Mouse (Mus musculus): ENCODE measurements around the gene Prkg2. TPM values are rescaled to one million over a fixed set of nuclear protein-coding genes. Genes with fewer than 3 reads are reported as not detected.

Gene Prkg2
- total and polyA plus RNA-seq, 2 experiments: not detected

DNA sequence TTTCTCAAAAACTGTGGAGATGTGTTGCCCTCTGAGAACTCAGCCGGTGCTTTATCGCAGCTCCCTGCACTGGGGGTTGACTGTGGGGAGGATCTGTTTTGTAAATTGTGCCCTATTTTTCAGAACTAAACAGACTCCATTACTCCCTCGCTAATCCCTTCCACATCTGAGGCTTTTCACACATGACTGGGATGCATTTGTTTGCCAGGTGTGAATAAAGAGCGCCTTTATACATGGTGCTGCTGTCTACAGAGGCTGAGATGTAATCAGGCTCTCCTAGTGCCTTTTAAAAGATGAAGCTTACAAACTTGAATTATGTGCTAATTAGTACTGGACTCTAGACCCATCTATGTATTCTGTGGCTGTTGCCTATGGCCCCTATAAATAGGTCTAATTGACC is 50.7 kb downstream of the Prkg2 start:
- H3K27ac ChIP-seq (replicated peaks; ENCODE audit: insufficient read depth, low read depth, low read length): no peak overlapping the region
- DNase-seq (ENCODE audit: extremely low read depth, low read depth, low spot score): no peak
- no peak overlapping the region for H3K9ac ChIP-seq (ENCODE audit: low read depth, low read length)
- no peaks in the 10 kb centered on the region for H3K36me3 ChIP-seq (ENCODE audit: control insufficient read depth, insufficient read depth, low read length)
- TF ChIP-seq CTCF (IDR thresholded peaks at IDR 0.05; ENCODE audit: low read depth, low read length) (no peak), POLR2A (IDR thresholded peaks at IDR 0.05; ENCODE audit: extremely low read depth, insufficient read depth, low read length) (no peak)
- 53% methylated on average over 4 of the region's 4 CpGs for WGBS
- H3K79me2 ChIP-seq (ENCODE audit: control insufficient read depth, insufficient read depth, low read length): no peaks in the 10 kb centered on the region
- no peak overlapping the region for H3K4me3 ChIP-seq (ENCODE audit: insufficient read depth, low read depth, low read length)
- H3K4me1 ChIP-seq (ENCODE audit: control insufficient read depth, insufficient read depth, low read length): peaks cover 6% of the 10 kb centered on the region; the same call in 1 of the 2 replicates
- H3K27me3 ChIP-seq (ENCODE audit: control insufficient read depth, insufficient read depth, low read length): no peaks in the 10 kb centered on the region

GRCm38 (mm10) chr5:98986011-98986410 is 51.1 kb downstream of the Prkg2 start:
- no peaks in the 10 kb centered on the region for H3K36me3 ChIP-seq (ENCODE audit: control insufficient read depth, insufficient read depth, low read length)
- H3K4me1 ChIP-seq (ENCODE audit: control insufficient read depth, insufficient read depth, low read length): peaks cover 3% of the 10 kb centered on the region; the same call in 1 of the 2 replicates
- H3K79me2 ChIP-seq (ENCODE audit: control insufficient read depth, insufficient read depth, low read length): no peaks in the 10 kb centered on the region
- peak; percentile 58 for DNase-seq (ENCODE audit: extremely low read depth, low read depth, low spot score)
- H3K9ac ChIP-seq (ENCODE audit: low read depth, low read length): no peak overlapping the region
- H3K27me3 ChIP-seq (ENCODE audit: control insufficient read depth, insufficient read depth, low read length): no peaks in the 10 kb centered on the region
- no peak overlapping the region for H3K4me3 ChIP-seq (ENCODE audit: insufficient read depth, low read depth, low read length)
- no peak overlapping the region for H3K27ac ChIP-seq (replicated peaks; ENCODE audit: insufficient read depth, low read depth, low read length)
- WGBS: 29% methylated on average over 4 of the region's 4 CpGs
- TF ChIP-seq CTCF (IDR thresholded peaks at IDR 0.05; ENCODE audit: low read depth, low read length): no peak
- no peak for TF ChIP-seq POLR2A (IDR thresholded peaks at IDR 0.05; ENCODE audit: extremely low read depth, insufficient read depth, low read length)

- Histone ChIP-seq H3K4me1 (ENCODE audit: control insufficient read depth, insufficient read depth, low read length) (peaks cover 3% of the 10 kb centered on the region; the same call in 1 of the 2 replicates), H3K27me3 (ENCODE audit: control insufficient read depth, insufficient read depth, low read length) (no peaks in the 10 kb centered on the region), H3K27ac (replicated peaks; ENCODE audit: insufficient read depth, low read depth, low read length) (no peak overlapping the region), H3K36me3 (ENCODE audit: control insufficient read depth, insufficient read depth, low read length) (no peaks in the 10 kb centered on the region), H3K9ac (ENCODE audit: low read depth, low read length) (no peak overlapping the region), H3K4me3 (ENCODE audit: insufficient read depth, low read depth, low read length) (no peak overlapping the region), H3K79me2 (ENCODE audit: control insufficient read depth, insufficient read depth, low read length) (no peaks in the 10 kb centered on the region)
- no peak for DNase-seq (ENCODE audit: extremely low read depth, low read depth, low spot score)
- TF ChIP-seq POLR2A (IDR thresholded peaks at IDR 0.05; ENCODE audit: extremely low read depth, insufficient read depth, low read length) (no peak), CTCF (IDR thresholded peaks at IDR 0.05; ENCODE audit: low read depth, low read length) (no peak)
- 90% methylated on average over 3 of the region's 3 CpGs for WGBS
Measured at GRCm38 (mm10) chr5:98985077-98985476, 52.1 kb downstream of the Prkg2 start.

DNA sequence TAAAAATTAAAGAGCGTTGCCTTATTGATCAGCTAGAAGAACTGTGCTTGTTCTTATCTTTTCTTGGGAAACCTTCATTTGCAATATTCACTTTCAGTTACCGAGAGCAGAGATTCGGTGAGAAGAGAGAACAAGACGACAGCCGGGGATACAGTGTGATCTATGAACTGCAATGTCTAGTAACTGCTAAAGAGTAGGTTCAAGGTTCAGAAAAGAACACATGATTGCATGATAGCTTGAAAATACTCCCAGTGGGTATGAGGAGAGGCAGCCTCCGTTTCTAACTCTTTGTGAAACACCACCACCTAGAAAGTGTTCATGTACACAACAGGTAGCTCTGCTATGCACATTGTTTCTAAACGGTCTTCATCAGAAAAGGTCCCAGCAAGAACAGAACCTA is 55.8 kb downstream of the Prkg2 start:
- 52% methylated on average over 7 of the region's 7 CpGs for WGBS
- Histone ChIP-seq H3K4me1 (ENCODE audit: control insufficient read depth, insufficient read depth, low read length) (peaks cover 3% of the 10 kb centered on the region; the same call in 1 of the 2 replicates), H3K27me3 (ENCODE audit: control insufficient read depth, insufficient read depth, low read length) (no peaks in the 10 kb centered on the region), H3K4me3 (ENCODE audit: insufficient read depth, low read depth, low read length) (no peak overlapping the region), H3K36me3 (ENCODE audit: control insufficient read depth, insufficient read depth, low read length) (no peaks in the 10 kb centered on the region), H3K9ac (ENCODE audit: low read depth, low read length) (no peak overlapping the region), H3K27ac (replicated peaks; ENCODE audit: insufficient read depth, low read depth, low read length) (no peak overlapping the region), H3K79me2 (ENCODE audit: control insufficient read depth, insufficient read depth, low read length) (no peaks in the 10 kb centered on the region)
- no peak for TF ChIP-seq POLR2A (IDR thresholded peaks at IDR 0.05; ENCODE audit: extremely low read depth, insufficient read depth, low read length)
- no peak for TF ChIP-seq CTCF (IDR thresholded peaks at IDR 0.05; ENCODE audit: low read depth, low read length)
- peak; percentile 71 for DNase-seq (ENCODE audit: extremely low read depth, low read depth, low spot score)

DNA sequence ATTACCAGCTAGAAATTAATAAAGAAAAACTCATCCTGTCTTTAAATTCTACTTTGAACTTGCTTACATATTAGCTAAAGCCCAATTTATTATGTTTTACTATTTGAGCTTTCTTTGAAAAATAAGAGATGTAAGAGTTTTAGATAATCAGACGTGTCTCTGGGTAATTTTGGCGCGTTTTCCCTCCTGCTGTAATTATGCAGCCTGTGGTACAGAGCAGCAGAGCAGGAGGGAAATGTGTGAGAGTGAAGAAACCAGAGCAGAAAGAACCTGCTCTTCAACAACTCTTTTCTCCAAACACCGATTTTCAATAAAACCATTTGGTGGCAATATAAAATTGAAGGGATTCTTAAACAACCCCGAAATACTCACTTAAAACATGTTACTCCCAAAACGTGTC is 58.8 kb downstream of the Prkg2 start:
- no peaks in the 10 kb centered on the region for H3K79me2 ChIP-seq (ENCODE audit: control insufficient read depth, insufficient read depth, low read length)
- H3K4me3 ChIP-seq (ENCODE audit: insufficient read depth, low read depth, low read length): no peak overlapping the region
- WGBS: 79% methylated on average over 6 of the region's 6 CpGs
- DNase-seq (ENCODE audit: extremely low read depth, low read depth, low spot score): no peak
- no peaks in the 10 kb centered on the region; the same call in 1 of the 2 replicates for H3K4me1 ChIP-seq (ENCODE audit: control insufficient read depth, insufficient read depth, low read length)
- H3K9ac ChIP-seq (ENCODE audit: low read depth, low read length): no peak overlapping the region
- H3K27me3 ChIP-seq (ENCODE audit: control insufficient read depth, insufficient read depth, low read length): no peaks in the 10 kb centered on the region
- TF ChIP-seq POLR2A (IDR thresholded peaks at IDR 0.05; ENCODE audit: extremely low read depth, insufficient read depth, low read length) (no peak), CTCF (IDR thresholded peaks at IDR 0.05; ENCODE audit: low read depth, low read length) (no peak)
- no peaks in the 10 kb centered on the region for H3K36me3 ChIP-seq (ENCODE audit: control insufficient read depth, insufficient read depth, low read length)
- no peak overlapping the region for H3K27ac ChIP-seq (replicated peaks; ENCODE audit: insufficient read depth, low read depth, low read length)

DNA sequence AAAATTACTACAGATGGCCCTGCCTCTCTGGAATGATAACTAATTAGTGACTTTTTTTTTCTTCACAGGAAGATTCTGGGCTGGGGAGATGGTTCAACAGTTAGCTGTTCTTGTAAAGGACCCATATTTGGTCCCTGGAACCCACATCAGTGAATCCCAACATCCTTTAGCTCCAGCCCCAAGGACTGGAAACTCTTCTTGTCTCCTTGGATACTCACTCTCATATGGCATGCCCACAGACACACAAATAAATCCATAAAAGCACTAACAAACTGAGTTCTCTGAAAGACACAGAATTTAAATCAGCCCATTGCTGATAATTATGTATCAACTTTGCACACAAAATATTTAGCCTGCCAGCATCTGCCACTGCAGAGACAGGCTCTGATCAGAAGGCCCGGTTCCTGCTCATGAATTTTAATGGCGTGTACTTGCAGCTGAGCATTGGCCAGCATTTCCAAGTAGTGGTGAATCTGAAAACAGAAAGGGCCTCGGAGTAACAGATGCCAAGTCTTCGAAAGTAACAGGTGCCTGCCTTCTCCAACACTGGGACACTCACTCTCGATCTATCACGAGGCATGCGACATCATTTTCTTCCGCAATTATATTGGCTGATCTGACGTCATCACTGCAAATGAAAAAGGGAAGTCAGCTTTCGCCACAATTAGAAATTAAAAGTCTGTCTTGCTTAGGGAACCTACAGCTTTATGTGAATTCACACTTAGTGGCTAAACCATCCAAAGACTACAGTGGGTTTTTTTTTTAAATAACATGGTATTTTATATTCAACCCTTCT is 61.1 kb downstream of the Prkg2 start:
- no peak overlapping the region for H3K4me3 ChIP-seq (ENCODE audit: insufficient read depth, low read depth, low read length)
- no peak for TF ChIP-seq POLR2A (IDR thresholded peaks at IDR 0.05; ENCODE audit: extremely low read depth, insufficient read depth, low read length)
- no peak for TF ChIP-seq CTCF (IDR thresholded peaks at IDR 0.05; ENCODE audit: low read depth, low read length)
- H3K36me3 ChIP-seq (ENCODE audit: control insufficient read depth, insufficient read depth, low read length): no peaks in the 10 kb centered on the region
- no peaks in the 10 kb centered on the region for H3K79me2 ChIP-seq (ENCODE audit: control insufficient read depth, insufficient read depth, low read length)
- H3K4me1 ChIP-seq (ENCODE audit: control insufficient read depth, insufficient read depth, low read length): no peaks in the 10 kb centered on the region
- 83% methylated on average over 10 of the region's 10 CpGs for WGBS
- DNase-seq (ENCODE audit: extremely low read depth, low read depth, low spot score): no peak
- no peak overlapping the region for H3K27ac ChIP-seq (replicated peaks; ENCODE audit: insufficient read depth, low read depth, low read length)
- H3K27me3 ChIP-seq (ENCODE audit: control insufficient read depth, insufficient read depth, low read length): no peaks in the 10 kb centered on the region
- H3K9ac ChIP-seq (ENCODE audit: low read depth, low read length): no peak overlapping the region

All from liver, adult 2 months (tissue).